Mouse (Mus musculus) urinary bladder, postnatal 4 days (tissue): ENCODE measurements around the gene Esf1.
"Not testable (repeated sequence)": the region's sequence is repeated elsewhere in the genome, so short reads cannot be mapped to it uniquely, and the experiment has no call there.

Experiments used
- DNase-seq, 2 experiments: peaks; one replicate each; pipeline ENCODE4 v3.0.0; 2021 to 2022; ENCODE audit warnings: low spot score in 2 of 2

The Esf1 gene

GRCm38 (mm10) chr2:140170127-140170802 is at the start of gene Esf1, which contains the start of gene Ndufaf5:
Esf1 (minus strand) TSS chr2:140170564.
Ndufaf5 (plus strand) TSS chr2:140170649.
- peak; percentile 90 to 95 for DNase-seq

DNA sequence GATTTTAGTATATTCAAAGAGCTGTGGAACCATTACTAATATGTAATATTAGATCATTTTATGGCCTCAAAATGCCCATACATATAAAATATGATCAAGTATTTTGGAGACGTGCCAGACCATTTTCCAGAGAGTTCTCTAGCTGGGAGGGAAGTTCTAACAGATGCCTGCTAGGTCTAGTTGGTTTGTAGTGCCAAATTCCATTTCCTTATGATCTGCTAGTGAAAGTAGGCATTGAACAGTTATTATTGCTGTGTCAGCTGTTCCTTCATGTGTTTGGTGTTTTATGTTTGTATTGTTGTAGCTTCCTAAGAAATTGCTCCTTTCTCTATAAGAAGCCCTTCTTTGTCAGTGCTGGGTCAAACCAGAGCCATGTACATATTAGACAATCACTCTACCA is 45.6 kb upstream of the Esf1 start:
- DNase-seq = no peak

DNA sequence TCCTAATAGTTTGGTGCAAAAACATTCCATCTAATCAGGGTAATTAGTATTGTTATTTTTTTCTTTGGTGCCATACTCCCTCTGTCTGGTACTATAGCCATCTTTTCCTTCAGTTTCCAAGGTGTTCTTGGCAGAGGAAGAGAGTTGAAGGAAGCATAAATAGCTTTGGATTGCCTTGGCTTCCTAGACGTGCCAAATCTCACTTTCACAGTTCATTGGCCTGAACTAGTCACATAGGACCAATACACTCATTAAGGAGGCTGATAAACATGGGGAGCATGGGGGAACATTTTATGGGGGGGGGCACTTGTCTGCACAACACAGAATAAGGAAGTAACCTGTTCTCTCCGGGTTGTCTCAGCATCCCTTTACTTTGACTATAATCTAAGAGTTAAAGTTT is 45.1 kb upstream of the Esf1 start:
- DNase-seq = no peak

DNA sequence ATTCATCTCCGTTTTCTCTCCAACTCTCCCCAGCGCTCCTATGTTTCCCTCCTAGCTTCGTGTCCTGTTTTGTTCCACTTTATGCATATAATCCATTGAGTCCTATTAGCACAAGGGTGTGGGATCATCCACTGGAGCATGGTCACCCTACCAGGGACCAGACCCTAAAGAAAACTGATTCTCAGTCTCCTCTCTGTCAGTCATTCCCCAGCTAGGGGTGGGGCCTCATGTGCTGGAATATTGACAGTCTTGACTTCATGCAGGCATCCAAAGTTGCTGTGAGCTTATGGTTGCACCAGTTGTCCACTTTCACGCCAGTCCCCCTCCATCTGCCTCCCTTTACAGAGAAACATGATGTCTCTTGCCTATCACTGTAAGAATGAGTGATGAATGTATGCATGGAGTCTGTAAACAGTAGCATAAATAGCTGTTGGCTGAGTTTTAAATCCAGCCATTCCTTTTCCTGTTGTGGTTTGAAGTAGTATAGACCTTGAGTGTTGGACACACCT is 44.2 kb upstream of the Esf1 start:
- no peak for DNase-seq

GRCm38 (mm10) chr2:140203756-140204155 is 33.4 kb upstream of the Esf1 start:
- no peak for DNase-seq

DNA sequence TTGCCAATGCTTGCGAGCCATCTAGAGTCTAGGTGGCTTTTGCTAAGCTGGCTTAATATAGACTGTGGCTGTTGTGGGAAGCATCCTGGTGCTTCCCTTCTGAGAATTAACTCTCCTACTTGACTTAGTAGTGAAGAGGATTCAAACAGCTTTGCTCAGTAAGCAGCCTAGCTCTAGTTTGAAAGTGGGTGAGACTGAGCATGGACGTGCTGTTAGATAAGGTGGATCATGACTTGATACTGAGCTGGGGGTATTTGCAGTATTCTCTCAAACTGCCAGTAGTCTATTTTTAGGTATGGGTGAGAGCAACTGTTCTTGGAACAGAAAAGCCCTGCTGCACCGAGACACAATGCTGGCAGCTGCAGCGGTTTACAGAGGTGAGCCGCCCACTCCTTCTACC is 32.2 kb upstream of the Esf1 start:
- no peak for DNase-seq

GRCm38 (mm10) chr2:140200713-140201112 is 30.3 kb upstream of the Esf1 start:
- no peak for DNase-seq

- DNase-seq = not testable (repeated sequence)
These were observed 15.4 kb upstream of the Esf1 start for GRCm38 (mm10) chr2:140185685-140186210.

GRCm38 (mm10) chr2:140170803-140171553 is 614 bp upstream of the Esf1 start:
- no peak for DNase-seq

GRCm38 (mm10) chr2:140169057-140169456 is 1.3 kb downstream of the Esf1 start:
- DNase-seq = no peak

- DNase-seq = no peak
These were observed 7.0 kb downstream of the Esf1 start for GRCm38 (mm10) chr2:140163351-140163854.

DNA sequence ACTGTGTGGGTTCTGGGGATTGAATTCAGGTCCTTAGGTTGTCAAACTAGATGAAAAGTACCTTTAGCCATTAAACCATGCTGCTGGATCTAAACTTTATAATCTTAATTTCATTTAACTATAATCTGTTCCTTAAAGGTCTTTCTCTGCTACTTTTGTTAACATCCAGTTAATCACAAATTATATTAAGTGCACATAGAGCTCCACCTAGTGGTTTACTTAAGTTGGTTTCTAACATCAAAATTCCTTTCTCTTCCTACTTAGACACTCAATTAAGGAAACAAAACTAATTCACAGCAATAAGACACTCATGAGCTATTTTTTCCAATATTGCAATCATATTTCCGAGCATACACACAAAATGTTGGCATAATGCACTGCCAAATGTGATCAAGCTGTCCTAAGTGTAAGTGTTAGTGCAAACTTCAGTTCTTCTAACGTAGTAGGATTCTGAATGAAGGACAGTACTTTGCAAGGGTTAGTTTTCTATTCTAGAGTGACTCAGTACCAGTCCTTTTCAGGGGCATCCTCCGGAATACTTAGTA is 11.1 kb downstream of the Esf1 start:
- no peak for DNase-seq

DNA sequence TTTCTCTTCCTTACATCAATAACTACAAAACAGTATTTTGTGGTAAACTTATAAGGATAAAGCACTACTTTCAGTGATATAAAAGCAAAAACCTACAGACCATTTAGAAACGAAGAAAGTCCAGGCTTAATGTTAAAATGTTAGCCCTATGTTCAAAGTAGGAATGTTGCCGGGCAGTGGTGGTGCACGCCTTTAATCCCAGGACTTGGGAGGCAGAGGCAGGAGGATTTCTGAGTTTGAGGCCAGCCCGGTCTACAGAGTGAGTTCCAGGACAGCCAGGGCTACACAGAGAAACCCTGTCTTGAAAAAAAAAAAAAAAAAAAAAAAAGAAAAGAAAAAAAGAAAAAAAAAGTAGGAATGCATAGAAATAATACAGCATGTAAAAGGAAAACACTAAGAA is 18.6 kb downstream of the Esf1 start, which contains the start of gene Gm17374:
Gene Gm17374, plus strand, starts transcription at position 301 of the 400 bp plus-strand sequence.
- not testable (repeated sequence) for DNase-seq

GRCm38 (mm10) chr2:140125516-140125915 is 44.8 kb downstream of the Esf1 start:
- no peak for DNase-seq

DNA sequence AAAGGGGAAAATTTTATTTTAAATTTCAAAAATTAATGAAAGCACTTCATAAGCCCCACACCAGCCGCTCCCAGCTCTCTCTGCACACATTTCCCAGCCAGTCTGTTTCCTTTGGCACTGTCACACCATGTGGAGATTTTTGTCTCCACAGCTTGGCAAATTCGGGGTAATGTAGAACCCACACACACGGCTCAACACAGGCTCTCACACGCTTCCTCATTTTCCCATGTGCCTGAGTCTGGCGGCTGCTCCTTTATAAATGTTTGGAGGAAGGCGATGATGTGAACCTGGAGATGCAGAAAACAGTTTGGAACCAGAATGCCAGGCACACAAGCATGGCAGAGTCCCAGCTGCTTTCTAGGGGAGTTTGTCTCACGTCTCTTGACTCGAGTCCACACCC is 56.5 kb downstream of the Esf1 start:
- no peak for DNase-seq

GRCm38 (mm10) chr2:140108945-140109344 is 61.4 kb downstream of the Esf1 start:
- no peak for DNase-seq

DNA sequence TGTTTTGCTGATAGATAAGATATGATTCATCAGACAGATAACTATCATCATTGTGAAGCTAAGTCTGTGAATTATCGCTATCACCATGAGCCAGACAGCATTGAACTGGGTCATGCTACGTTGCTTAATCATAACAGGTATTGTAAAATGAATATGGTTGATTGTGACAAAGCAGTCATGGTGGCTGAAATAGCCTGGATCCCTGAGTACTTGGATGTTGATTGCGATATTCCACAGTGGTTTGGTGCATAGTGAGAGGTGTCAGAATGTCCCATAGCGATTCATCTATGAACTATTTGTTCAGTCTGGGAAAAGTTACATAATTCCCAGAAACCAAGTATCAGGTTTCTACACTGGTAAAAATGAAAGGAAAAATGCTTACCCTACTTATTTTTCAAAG is 62.7 kb downstream of the Esf1 start:
- DNase-seq = no peak

DNA sequence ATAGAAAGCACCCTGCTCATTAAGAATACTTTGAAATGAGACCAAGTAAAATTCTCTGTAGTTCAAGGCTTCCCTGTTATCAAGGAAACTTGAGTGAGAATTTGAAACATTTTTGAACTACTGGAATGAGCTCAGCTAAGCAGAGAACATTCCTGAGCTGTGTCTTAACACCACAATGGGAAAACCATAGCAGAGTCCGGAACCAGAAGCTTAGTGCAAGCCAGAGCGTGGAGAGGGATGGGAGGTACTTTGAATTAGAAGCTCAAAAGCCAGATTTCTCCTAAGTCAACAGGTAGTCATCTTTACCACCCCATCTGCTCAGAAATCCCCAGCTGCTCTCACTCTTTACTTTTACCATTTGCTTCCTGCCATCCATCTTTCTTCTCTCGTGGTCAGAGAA is 65.4 kb downstream of the Esf1 start:
- DNase-seq = no peak

DNA sequence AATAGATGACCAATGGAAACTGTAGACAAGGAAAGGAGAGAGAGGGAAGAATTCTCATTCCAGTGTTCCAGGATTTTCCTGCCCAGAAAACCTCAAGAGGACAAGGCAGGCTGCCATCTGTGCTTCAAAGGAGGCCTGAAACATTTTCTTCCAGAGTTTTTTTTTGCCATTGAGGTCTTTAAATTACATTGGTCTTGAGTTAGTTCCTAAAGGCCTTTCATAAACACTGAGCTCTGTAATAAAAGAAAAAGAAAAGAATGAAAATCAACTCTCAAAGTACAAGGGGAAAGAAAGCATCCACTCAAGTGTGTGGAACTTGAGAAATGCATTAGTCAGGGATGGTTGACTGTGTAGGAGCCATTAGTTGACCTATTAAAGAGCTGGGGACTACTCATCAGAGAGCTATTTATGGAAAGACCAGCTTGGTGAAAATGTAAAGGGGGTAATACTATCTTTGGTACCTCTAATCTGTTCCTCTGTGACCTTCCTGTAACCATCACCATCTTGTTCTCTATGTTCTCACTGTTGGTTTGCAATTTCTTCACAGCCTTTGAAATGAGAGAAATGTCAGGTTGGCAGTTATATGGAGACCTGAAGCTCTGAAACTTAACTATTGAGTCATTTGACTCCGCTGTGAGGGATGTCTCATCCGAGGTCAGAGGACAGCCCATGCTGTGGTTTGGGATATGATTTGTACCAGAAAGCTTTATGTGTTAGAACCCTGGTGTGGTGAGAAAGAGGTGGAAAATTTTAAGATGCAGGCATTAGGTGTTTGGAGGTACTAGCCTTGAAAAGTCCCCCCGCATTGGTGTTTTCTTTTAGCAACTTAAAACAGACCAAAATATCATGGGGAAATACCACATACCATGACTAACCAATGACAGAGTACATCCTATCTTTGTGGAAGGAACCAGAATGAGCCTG is 69.6 kb downstream of the Esf1 start:
- no peak for DNase-seq

DNA sequence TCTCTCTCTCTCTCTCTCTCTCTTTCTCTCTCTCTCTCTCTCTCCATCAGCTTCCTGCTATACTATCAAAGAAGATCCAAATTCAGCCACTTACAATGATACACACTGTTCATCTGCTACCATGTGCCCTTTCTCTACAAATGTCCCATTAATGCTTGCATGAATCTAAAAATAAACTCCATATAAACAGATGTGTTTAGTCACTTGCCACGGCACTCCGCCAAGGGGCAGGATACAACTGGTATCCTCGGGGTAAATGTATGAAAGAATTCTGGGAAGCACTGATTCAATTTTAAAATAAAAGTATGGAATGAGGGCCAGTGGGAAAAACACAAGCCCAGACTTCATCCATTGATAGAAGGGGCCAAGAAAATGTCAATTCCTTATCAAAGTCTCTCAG is 70.4 kb downstream of the Esf1 start:
- DNase-seq = no peak

- no peak for DNase-seq
These were observed 73.2 kb downstream of the Esf1 start for GRCm38 (mm10) chr2:140097131-140097591.
